Mouse (Mus musculus) heart, postnatal 0 days (tissue): ENCODE results near the gene Eya3. TPM values are rescaled to one million over a fixed set of nuclear protein-coding genes. Genes with fewer than 3 reads are reported as not detected.

Experiments used
- ATAC-seq: fragments of 200-750 bp; cut with Nextera tagmentation; 2 replicates; pipeline ENCODE4 v1.8.0; 2017; ENCODE audit warnings: low read depth, moderate number of reproducible peaks, moderate library complexity; ENCODE audit not compliant: insufficient read depth
- DNase-seq: peaks from one replicate; pipeline ENCODE4 v3.0.0-alpha.2; 2016; ENCODE audit warnings: low spot score
- H3K27ac ChIP-seq: fragments of 300-500 bp; sonication (generic); 2 replicates; pipeline ENCODE4 v1.5.1; 2014; ENCODE audit warnings: low read depth, mild to moderate bottlenecking
- H3K27me3 ChIP-seq: fragments of 300-500 bp; sonication (generic); 2 replicates; pipeline ENCODE4 v1.6.1; 2014; ENCODE audit warnings: low read length, mixed read lengths; ENCODE audit not compliant: control insufficient read depth, insufficient read depth
- H3K36me3 ChIP-seq: fragments of 300-500 bp; sonication (generic); replicated peaks from 2 replicates; pipeline ENCODE4 v1.6.1; 2014; ENCODE audit warnings: low read length, mixed read lengths; ENCODE audit not compliant: control insufficient read depth, insufficient read depth
- H3K4me1 ChIP-seq: fragments of 300-500 bp; sonication (generic); 2 replicates; pipeline ENCODE4 v1.6.1; 2014; ENCODE audit warnings: antibody characterized with exemption; ENCODE audit not compliant: control insufficient read depth, insufficient read depth
- H3K4me2 ChIP-seq: fragments of 300-500 bp; sonication (generic); 2 replicates; pipeline ENCODE4 v1.6.1; 2014; ENCODE audit warnings: low read depth, mild to moderate bottlenecking, low read length, moderate library complexity
- H3K4me3 ChIP-seq: fragments of 300-500 bp; sonication (generic); 2 replicates; pipeline ENCODE4 v1.5.1; 2014; ENCODE audit warnings: low read depth, low read length
- H3K9ac ChIP-seq: fragments of 300-500 bp; sonication (generic); replicated peaks from 2 replicates; pipeline ENCODE4 v1.6.1; 2014; ENCODE audit warnings: low read depth, low read length, mixed read lengths
- H3K9me3 ChIP-seq: fragments of 300-500 bp; sonication (generic); replicated peaks from 2 replicates; pipeline ENCODE4 v1.6.1; 2016; ENCODE audit warnings: low read length; ENCODE audit not compliant: control insufficient read depth
- CTCF ChIP-seq: IDR thresholded peaks from 2 replicates; pipeline ENCODE4 v1.5.1; 2016; ENCODE audit warnings: antibody characterized with exemption, control low read depth, low read depth
- EP300 ChIP-seq: IDR thresholded peaks from 2 replicates; pipeline ENCODE4 v1.6.1; 2016; ENCODE audit warnings: antibody characterized with exemption, low read depth
- WGBS: fragments of 180-500 bp; shearing (Covaris S2); extraction: QIAGEN DNeasy Blood & Tissue Kit; methylation state at CpG from one replicate; pipeline ENCODE4 v1.1.7; 2014; 5-methylcytosine and 5-hydroxymethylcytosine counted together
- polyA plus RNA-seq: library from polyadenylated mRNA; unstranded; fragments of >200 nt; fragmentation: Nextera tagmentation; extraction: Ambion mirVana; gene quantifications from 2 replicates; pipeline ENCODE4 v1.2.1, GENCODE M21; 2015
- total RNA-seq: library from RNA; depleted of rRNA; stranded (reverse); fragments of >200 nt; gene quantifications from 2 replicates; pipeline ENCODE4 v1.2.3, GENCODE M21; 2014; ENCODE audit warnings: low replicate concordance

Gene Eya3
- total and polyA plus RNA-seq, 2 experiments from 2014 or later = 14.0 to 54.6 TPM

DNA sequence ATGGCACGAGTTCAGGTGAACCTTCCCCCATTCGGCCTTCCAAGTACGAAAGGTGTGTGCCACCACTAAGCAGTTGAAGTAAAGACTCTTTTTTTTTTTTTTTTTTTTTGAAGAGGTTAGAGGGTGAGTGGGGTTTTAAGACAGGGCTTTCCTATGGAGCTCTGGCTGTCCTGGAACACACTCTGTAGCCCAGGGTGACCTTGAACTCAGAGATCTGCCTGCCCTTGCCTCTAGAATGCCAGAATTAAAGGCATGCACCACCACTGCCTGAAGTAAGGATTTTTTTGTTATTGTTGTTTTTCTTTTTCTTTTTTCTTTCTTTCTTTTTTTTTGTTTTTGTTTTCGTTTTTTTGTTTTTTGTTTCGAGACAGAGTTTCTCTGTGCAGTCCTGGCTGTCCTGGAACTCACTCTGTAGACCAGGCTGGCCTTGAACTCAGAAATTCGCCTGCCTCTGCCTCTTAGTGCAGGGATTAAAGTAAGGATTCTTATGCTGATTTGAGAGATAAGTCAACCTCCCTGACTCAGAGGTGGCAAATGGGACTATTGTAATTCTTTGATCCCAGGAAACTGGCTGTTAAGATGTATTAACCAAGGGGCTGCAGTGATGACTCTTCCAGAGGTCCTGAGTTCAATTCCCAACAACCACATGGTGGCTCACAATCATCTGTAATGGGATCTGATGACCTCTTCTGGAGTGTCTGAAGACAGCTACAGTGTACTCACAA, 110.6 kb downstream of the Eya3 start:
- WGBS = 78% methylated on average over 6 of the region's 6 CpGs

DNA sequence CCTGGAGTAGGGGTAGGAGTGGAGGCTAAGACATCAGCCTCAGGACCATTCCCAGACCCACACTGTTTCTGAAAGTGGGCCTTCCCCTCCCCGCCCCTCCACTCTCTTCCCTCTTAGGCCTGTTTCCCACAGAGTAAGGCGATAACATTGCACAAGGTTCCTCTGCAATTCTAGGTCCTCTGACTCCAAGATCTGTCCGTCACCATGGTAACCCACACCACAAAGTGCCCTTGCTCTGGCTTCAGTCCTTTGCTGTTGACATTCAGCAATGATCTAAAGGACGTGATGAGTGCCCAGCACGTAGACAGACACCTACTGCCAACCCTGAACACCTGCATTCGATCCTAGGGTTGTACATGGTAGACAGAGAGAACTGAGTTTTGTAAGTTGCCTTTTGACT, 114.2 kb downstream of the Eya3 start:
- Histone ChIP-seq H3K4me2 (no peak overlapping the region), H3K27ac (no peak overlapping the region), H3K9me3 (no peaks in the 10 kb centered on the region), H3K36me3 (no peaks in the 10 kb centered on the region), H3K9ac (no peak overlapping the region), H3K4me1 (0 out of 2 replicates have a peak, but pooled peaks cover 6% of the 10 kb centered on the region), H3K27me3 (0 out of 2 replicates have a peak, but pooled peaks cover 3% of the 10 kb centered on the region), H3K4me3 (no peak overlapping the region)
- 53% methylated on average over 6 of the region's 6 CpGs for WGBS
- DNase-seq (no peak), ATAC-seq (no peak)
- TF ChIP-seq EP300 (no peak), CTCF (no peak)

More for the DNA sequence above, 110.6 kb downstream of the Eya3 start:
- Histone ChIP-seq H3K27ac (no peak overlapping the region), H3K4me2 (no peak overlapping the region), H3K9me3 (no peaks in the 10 kb centered on the region), H3K9ac (no peak overlapping the region), H3K36me3 (no peaks in the 10 kb centered on the region), H3K4me3 (no peak overlapping the region), H3K27me3 (no peaks in the 10 kb centered on the region), H3K4me1 (peaks cover 2% of the 10 kb centered on the region; the same call in 1 of the 2 replicates)
- DNase-seq (no peak), ATAC-seq (no peak)
- TF ChIP-seq EP300 = no peak
- no peak for TF ChIP-seq CTCF

DNA sequence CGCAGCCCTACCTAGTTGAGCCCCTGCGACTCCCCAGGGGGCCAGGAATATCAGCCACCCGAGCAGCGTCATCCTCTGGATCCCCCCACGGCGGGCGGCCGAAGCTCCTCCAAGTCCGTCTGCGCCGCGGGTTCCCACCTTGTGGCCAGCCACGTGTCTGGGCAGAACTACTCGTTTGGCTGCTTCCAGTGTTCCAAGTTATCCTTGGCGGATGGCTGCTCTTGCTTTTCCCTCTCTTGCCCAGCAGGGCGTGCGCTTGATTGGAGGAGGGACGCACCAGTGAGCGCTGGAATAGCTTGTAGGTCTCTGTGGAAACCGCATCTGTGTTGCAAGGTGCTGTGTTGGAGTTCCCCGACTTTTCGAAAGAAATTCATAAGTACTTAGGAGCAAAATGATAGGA, 118.2 kb downstream of the Eya3 start, which contains the start of gene Smpdl3b:
Smpdl3b (minus strand) TSS at position 279 of the 400 bp plus-strand sequence.
- Histone ChIP-seq H3K4me3 (peak within 1 kb of the TSS; percentile 50), H3K27ac (no peak within 1 kb of the TSS), H3K27me3 (0 out of 2 replicates have a peak, but pooled peaks cover 3% of the 10 kb centered on the region), H3K4me1 (0 out of 2 replicates have a peak, but pooled peaks cover 6% of the 10 kb centered on the region), H3K4me2 (peak within 1 kb of the TSS; percentile 75), H3K36me3 (no peaks in the 10 kb centered on the region), H3K9ac (no peak within 1 kb of the TSS), H3K9me3 (no peaks in the 10 kb centered on the region)
- TF ChIP-seq CTCF = peak; percentile 59
- TF ChIP-seq EP300 = no peak
- peak; percentile 75 for DNase-seq
- ATAC-seq = peak; percentile 85
- 1% methylated on average over 22 of the region's 22 CpGs for WGBS

DNA sequence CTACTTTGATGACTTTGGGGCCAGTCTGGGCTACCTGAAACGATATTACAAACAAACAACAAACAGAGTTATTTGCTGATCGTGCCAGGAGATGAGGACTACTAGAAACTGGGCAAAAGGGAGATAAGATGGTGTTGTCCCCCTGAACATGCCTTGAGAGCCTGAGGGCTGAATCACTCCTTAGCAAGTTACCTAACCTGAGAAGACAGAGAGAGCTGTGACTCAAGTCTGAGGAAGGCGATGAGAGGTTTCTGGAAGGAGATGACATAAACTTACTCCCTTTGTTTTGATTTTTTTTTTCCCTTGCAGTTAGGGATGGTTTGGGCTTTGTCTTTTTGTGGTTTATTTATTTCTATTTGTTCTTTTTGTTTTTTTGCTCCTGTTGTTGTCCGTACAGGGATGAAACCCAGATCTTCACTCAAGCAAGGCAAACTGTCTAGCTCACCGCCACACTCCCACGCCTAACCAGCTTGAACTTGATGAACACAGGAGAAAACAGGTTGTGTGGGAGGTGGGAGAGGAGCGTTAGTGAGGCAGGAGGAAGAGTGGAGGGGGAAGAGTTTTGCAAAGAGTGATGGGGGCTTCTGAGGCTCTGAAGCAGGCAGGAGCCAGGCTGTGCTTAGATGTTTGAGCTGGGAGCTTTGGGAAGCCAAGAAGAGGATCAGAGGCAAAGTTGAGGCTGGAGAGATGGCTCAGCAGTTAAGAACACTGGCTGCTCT, 119.0 kb downstream of the Eya3 start:
- Histone ChIP-seq H3K27ac (no peak overlapping the region), H3K36me3 (no peaks in the 10 kb centered on the region), H3K4me1 (0 out of 2 replicates have a peak, but pooled peaks cover 6% of the 10 kb centered on the region), H3K4me3 (no peak overlapping the region), H3K9ac (no peak overlapping the region), H3K9me3 (no peaks in the 10 kb centered on the region), H3K4me2 (no peak overlapping the region), H3K27me3 (0 out of 2 replicates have a peak, but pooled peaks cover 3% of the 10 kb centered on the region)
- 70% methylated on average over 7 of the region's 7 CpGs for WGBS
- ATAC-seq (no peak), DNase-seq (no peak)
- no peak for TF ChIP-seq CTCF
- no peak for TF ChIP-seq EP300

DNA sequence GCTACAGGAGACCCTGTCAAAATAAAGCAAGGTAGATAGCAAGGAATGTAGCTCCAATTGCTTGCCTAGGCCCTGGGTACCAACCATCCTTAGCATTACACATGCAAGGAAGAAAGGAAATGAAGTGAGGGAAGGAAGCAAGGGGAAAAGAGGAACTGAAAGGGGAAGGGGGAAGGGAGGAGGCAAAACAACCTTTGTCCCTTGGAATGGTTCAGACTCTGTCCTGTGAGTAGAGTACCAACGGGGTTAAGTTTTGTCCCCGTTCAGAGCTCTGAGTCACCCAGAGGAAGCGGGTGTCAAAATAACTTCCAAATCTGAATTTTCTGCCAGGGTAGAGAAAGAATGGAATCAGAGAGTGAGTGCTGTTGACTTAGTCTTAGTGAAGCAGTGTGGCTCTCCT, 121.5 kb downstream of the Eya3 start:
- 38% methylated on average over 3 of the region's 3 CpGs for WGBS
- no peak for DNase-seq
- H3K9ac ChIP-seq = no peak overlapping the region

More for the DNA sequence above, 121.5 kb downstream of the Eya3 start:
- H3K4me1 ChIP-seq = 0 out of 2 replicates have a peak, but pooled peaks cover 6% of the 10 kb centered on the region
- H3K27me3 ChIP-seq = 0 out of 2 replicates have a peak, but pooled peaks cover 3% of the 10 kb centered on the region
- ATAC-seq = no peak
- H3K4me2 ChIP-seq = no peak overlapping the region
- TF ChIP-seq EP300 (no peak), CTCF (no peak)
- H3K4me3 ChIP-seq = no peak overlapping the region
- no peaks in the 10 kb centered on the region for H3K9me3 ChIP-seq
- no peak overlapping the region for H3K27ac ChIP-seq
- H3K36me3 ChIP-seq = no peaks in the 10 kb centered on the region
